Mouse (Mus musculus) urinary bladder, postnatal 25 days (tissue): Measurements from ENCODE around the gene Ddx31.

Experiments used
- DNase-seq: peaks from one replicate; pipeline ENCODE4 v3.0.0; 2022; ENCODE audit warnings: low spot score

The Ddx31 gene

GRCm38 (mm10) chr2:28840222-28840951 is at the start of gene Ddx31, which contains the start of gene Gtf3c4:
Gene Ddx31 (plus strand): TSS chr2:28840406.
Gene Gtf3c4 (minus strand): TSS chr2:28840360.
- peak; percentile 97 for DNase-seq

- no peak for DNase-seq
Observed at GRCm38 (mm10) chr2:28792931-28793610, 47.1 kb upstream of the Ddx31 start.

GRCm38 (mm10) chr2:28794623-28795022 is 45.6 kb upstream of the Ddx31 start:
- no peak for DNase-seq

- no peak for DNase-seq
Observed at GRCm38 (mm10) chr2:28796298-28796697, 43.9 kb upstream of the Ddx31 start.

- DNase-seq = no peak
Observed at GRCm38 (mm10) chr2:28797490-28798106, 42.6 kb upstream of the Ddx31 start.

- DNase-seq = no peak
Observed at GRCm38 (mm10) chr2:28798390-28798789, 41.8 kb upstream of the Ddx31 start.

GRCm38 (mm10) chr2:28799575-28799974 is 40.6 kb upstream of the Ddx31 start:
- no peak for DNase-seq

- DNase-seq = no peak
Observed at GRCm38 (mm10) chr2:28803406-28803805, 36.8 kb upstream of the Ddx31 start.

- DNase-seq = no peak
Observed at GRCm38 (mm10) chr2:28808841-28809240, 31.4 kb upstream of the Ddx31 start.

- DNase-seq = no peak
Observed at GRCm38 (mm10) chr2:28810260-28811013, 29.8 kb upstream of the Ddx31 start.

- no peak for DNase-seq
Observed at GRCm38 (mm10) chr2:28818866-28819265, 21.3 kb upstream of the Ddx31 start.

GRCm38 (mm10) chr2:28829265-28829664 is 10.9 kb upstream of the Ddx31 start:
- DNase-seq = no peak

- DNase-seq = no peak
Observed at GRCm38 (mm10) chr2:28836181-28836940, 3.8 kb upstream of the Ddx31 start.

GRCm38 (mm10) chr2:28839501-28840221 is 545 bp upstream of the Ddx31 start:
- DNase-seq = peak; percentile 5

GRCm38 (mm10) chr2:28842042-28842441 is 1.8 kb downstream of the Ddx31 start:
- DNase-seq = no peak

- no peak for DNase-seq
Observed at GRCm38 (mm10) chr2:28848879-28849278, 8.7 kb downstream of the Ddx31 start.

GRCm38 (mm10) chr2:28852594-28852993 is 12.4 kb downstream of the Ddx31 start:
- no peak for DNase-seq

GRCm38 (mm10) chr2:28855773-28856172 is 15.6 kb downstream of the Ddx31 start:
- no peak for DNase-seq

- no peak for DNase-seq
Observed at GRCm38 (mm10) chr2:28859303-28859702, 19.1 kb downstream of the Ddx31 start.

- DNase-seq = no peak
Observed at GRCm38 (mm10) chr2:28860678-28861423, 20.6 kb downstream of the Ddx31 start.
